Mouse (Mus musculus) brain, embryonic 14.5 days (tissue): ENCODE data around the gene Gm21425. TPM values are rescaled to one million over a fixed set of nuclear protein-coding genes. Genes with fewer than 3 reads are reported as not detected.
"Not testable (repeated sequence)": the region's sequence is repeated elsewhere in the genome, so short reads cannot be mapped to it uniquely, and the experiment has no call there.

ENCODE experiments used
- DNase-seq: peaks from one replicate; pipeline ENCODE4 v3.0.0-alpha.2; 2011; ENCODE audit warnings: low read depth
- polyA plus RNA-seq: library from polyadenylated mRNA; depleted of rRNA; stranded (reverse); fragments of >200 nt; gene quantifications from 2 replicates; pipeline ENCODE4 v1.2.3, GENCODE M21; 2012; rRNA removed

The Gm21425 gene
- not detected in 2 replicates for polyA plus RNA-seq

DNA sequence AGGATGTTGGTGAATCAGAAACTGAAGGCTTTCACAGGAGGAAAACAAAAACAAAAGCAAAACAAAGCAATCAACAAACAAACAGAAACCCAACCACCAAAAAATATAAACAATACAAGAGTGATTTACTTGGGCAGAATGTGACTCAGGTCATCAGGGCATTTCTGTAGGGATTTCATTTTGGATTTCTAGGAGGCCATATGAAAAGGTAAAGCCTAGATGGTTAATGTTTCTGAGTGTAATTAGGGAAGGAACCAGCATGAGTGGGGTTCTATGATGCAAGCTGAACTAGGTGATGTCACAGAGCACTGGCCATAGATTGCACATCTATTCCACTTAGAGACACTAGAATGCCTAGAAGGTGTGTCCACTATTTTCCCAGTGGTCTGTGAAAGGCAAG is at the start of gene Gm21425:
TSS of gene Gm21425 (plus strand) at position 301 of the 400 bp plus-strand sequence.
- not testable (repeated sequence) for DNase-seq

DNA sequence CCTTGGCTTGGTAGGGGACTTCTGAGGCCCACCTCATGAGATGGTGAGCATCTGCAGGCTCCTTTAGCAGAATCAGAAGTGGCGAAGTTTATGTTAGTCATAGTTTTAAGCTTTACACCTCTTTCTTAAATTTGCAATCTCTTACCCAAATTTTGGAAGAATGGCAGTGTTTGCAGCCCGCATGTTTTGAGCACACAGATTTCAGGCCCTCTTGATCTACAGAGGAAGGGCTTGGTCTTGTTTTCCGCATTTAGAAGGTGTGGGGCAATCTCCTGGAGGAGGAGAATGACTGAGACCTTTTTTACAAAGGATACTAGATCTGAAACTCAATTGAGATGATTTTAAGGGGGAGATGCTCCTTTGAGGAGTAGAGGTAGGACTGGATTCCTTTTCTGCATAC is 28.4 kb upstream of the Gm21425 start, which contains the start of gene Gm21891:
TSS of gene Gm21891 (minus strand) at position 101 of the 400 bp plus-strand sequence.
- DNase-seq: not testable (repeated sequence)

Other genes with a start within 250 kb of the Gm21425 start
- not detected in 2 replicates for gene Gm20807, start 119.1 kb upstream of the Gm21425 start, polyA plus RNA-seq
- gene Gm21891, start 28.5 kb upstream of the Gm21425 start, polyA plus RNA-seq: not detected in 2 replicates
- gene Gm21828, start 62.0 kb downstream of the Gm21425 start, polyA plus RNA-seq: not detected in 2 replicates
- gene Gm21440, start 90.4 kb downstream of the Gm21425 start, polyA plus RNA-seq: not detected in 2 replicates
- gene Gm21454, start 90.5 kb downstream of the Gm21425 start, polyA plus RNA-seq: not detected in 2 replicates
- not detected in 2 replicates for gene Gm21725, start 187.1 kb downstream of the Gm21425 start, polyA plus RNA-seq